ENCODE assay signal across 17 mouse cellular contexts in the genomic region with DNA sequence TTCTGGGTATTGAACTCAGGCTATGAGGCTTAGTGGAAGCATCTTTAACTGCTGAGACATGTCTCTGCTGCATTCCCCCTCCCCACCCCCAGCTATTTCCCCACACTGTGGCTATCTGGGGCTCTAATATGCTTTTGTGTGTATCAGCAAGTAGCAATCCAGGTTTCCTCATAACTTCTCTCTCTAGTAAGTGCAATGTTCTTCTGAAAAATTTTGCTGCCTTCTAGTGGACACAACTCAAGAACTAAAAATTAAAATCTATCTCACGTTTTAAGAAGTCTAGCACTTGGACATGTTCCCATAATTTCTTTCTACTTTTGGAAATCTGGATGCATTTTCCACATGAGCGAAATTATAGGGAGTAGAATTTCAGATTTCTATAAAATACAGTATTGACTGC. TPM values are rescaled to one million over a fixed set of nuclear protein-coding genes. Genes with fewer than 3 reads are reported as not detected.
DNase-seq lines count a peak whose midpoint lies in the region; ATAC-seq and TF ChIP-seq lines count a peak whose summit lies in the region.
"Had no signal": no experiment of that assay in that cellular context is flagged by ENCODE, and none has a peak within 500 bp of the region (broad histone marks: within the 10 kb centered on the region; RNA-seq: fewer than 3 reads in every experiment).

No protein-coding gene starts in this region.

- no peaks in the 10 kb centered on the region for H3K27me3 ChIP-seq in embryonic facial prominence, embryonic 14.5 days (replicated peaks; ENCODE audit: control insufficient read depth, insufficient read depth, low read length)
- H3K27me3 ChIP-seq in embryonic facial prominence, embryonic 10.5 days (replicated peaks; ENCODE audit: low read depth, poor library complexity, severe bottlenecking), result no peaks in the 10 kb centered on the region
- H3K27me3 ChIP-seq: heart, embryonic 13.5 days; limb, embryonic 13.5 days had no signal

- no peaks in the 10 kb centered on the region for H3K4me1 ChIP-seq in embryonic facial prominence, embryonic 14.5 days (ENCODE audit: control insufficient read depth, insufficient read depth, low read length)
- no peaks in the 10 kb centered on the region for H3K4me1 ChIP-seq in embryonic facial prominence, embryonic 10.5 days
- H3K4me1 ChIP-seq: heart, embryonic 13.5 days; limb, embryonic 13.5 days had no signal

- no peak overlapping the region for H3K4me2 ChIP-seq in embryonic facial prominence, embryonic 14.5 days (ENCODE audit: low read depth, low read length)
- H3K4me2 ChIP-seq: heart, embryonic 13.5 days; hindbrain, embryonic 14.5 days; limb, embryonic 13.5 days had no signal

- no peak for ATAC-seq in embryonic facial prominence, embryonic 14.5 days (ENCODE audit: low read depth)
- peak; percentile 62 for ATAC-seq in common myeloid progenitor, adult 5-6 weeks (replicated peaks; ENCODE audit: low read depth, poor library complexity, severe bottlenecking)
- ATAC-seq: Patski had no signal

- H3K9me3 ChIP-seq in embryonic facial prominence, embryonic 14.5 days (ENCODE audit: control insufficient read depth, low read length), result no peaks in the 10 kb centered on the region
- no peaks in the 10 kb centered on the region for H3K9me3 ChIP-seq in embryonic facial prominence, embryonic 10.5 days
- H3K9me3 ChIP-seq: heart, embryonic 13.5 days; limb, embryonic 13.5 days had no signal

- TF ChIP-seq CTCF in left cerebral cortex, adult 2 months (IDR thresholded peaks at IDR 0.05), result peak; percentile 56

- peak; percentile 41 for DNase-seq in embryonic facial prominence, embryonic 14.5 days (ENCODE audit: low spot score)
- no peak for DNase-seq in embryonic facial prominence, embryonic 10.5 days (ENCODE audit: low spot score)
- no peak for DNase-seq in left cerebral cortex, adult 2 months (ENCODE audit: extremely low spot score in 1 of 2, low spot score in 2 of 2)
- DNase-seq in left cerebral cortex, postnatal 36 days (ENCODE audit: low spot score in 2 of 2), result no peak
- DNase-seq in 3T3-L1 (ENCODE audit: low read depth, low spot score), result peak; percentile 28
- DNase-seq in embryo, embryonic 10.5 days (ENCODE audit: low spot score), result no peak
- DNase-seq in urinary bladder, adult 18-20 months (ENCODE audit: low spot score in 2 of 2), result no peak
- DNase-seq: adrenal gland, adult 2 months; cerebellum, postnatal 36 days; kidney, postnatal 14 days; layer of hippocampus, postnatal 36 days had no signal

- no peak overlapping the region for H3K9ac ChIP-seq in embryonic facial prominence, embryonic 14.5 days (ENCODE audit: low read depth, low read length)
- H3K9ac ChIP-seq: heart, embryonic 13.5 days; hindbrain, embryonic 14.5 days; limb, embryonic 13.5 days had no signal

- no peak overlapping the region for H3K4me3 ChIP-seq in embryonic facial prominence, embryonic 14.5 days (ENCODE audit: low read depth, low read length)
- no peak overlapping the region for H3K4me3 ChIP-seq in embryonic facial prominence, embryonic 10.5 days
- no peak overlapping the region for H3K4me3 ChIP-seq in left cerebral cortex, adult 2 months
- H3K4me3 ChIP-seq: erythroblast, embryonic 14.5 days; heart, embryonic 13.5 days; limb, embryonic 13.5 days had no signal

- intact Hi-C loops in left cerebral cortex, adult 2 months (cut with DNase I), result loop anchor here (1.0 to 5.0 kb wide), 4 partner anchors 40 to 430 kb away; no protein-coding TSS in a partner anchor
- intact Hi-C loops in left cerebral cortex, postnatal 36 days (cut with DNase I), result loop anchor here (2.0 kb wide), 1 partner anchor 174 kb away; no protein-coding TSS in a partner anchor

- 59% methylated on average over 2 of the region's 2 CpGs for WGBS in embryonic facial prominence, embryonic 14.5 days
- WGBS in embryonic facial prominence, embryonic 10.5 days, result 82% methylated on average over 2 of the region's 2 CpGs

- H3K27ac ChIP-seq in embryonic facial prominence, embryonic 14.5 days (replicated peaks; ENCODE audit: low read depth, low read length), result no peak overlapping the region
- no peak overlapping the region for H3K27ac ChIP-seq in embryonic facial prominence, embryonic 10.5 days (replicated peaks)
- H3K27ac ChIP-seq in left cerebral cortex, adult 2 months, result no peak overlapping the region
- H3K27ac ChIP-seq: heart, embryonic 13.5 days; hindbrain, embryonic 14.5 days; limb, embryonic 13.5 days had no signal

- H3K36me3 ChIP-seq in embryonic facial prominence, embryonic 14.5 days (ENCODE audit: control insufficient read depth, insufficient read depth, low read length), result no peaks in the 10 kb centered on the region
- H3K36me3 ChIP-seq in embryonic facial prominence, embryonic 10.5 days (replicated peaks), result no peaks in the 10 kb centered on the region
- H3K36me3 ChIP-seq: heart, embryonic 13.5 days; limb, embryonic 13.5 days had no signal

RNA-seq across cellular contexts. Expression of gene D16Ertd472e, which starts 50.3 kb away (rescaled TPM):
- polyA plus RNA-seq in embryonic facial prominence, embryonic 14.5 days (2014; fragmentation: Nextera tagmentation; extraction: Ambion mirVana), result 18.6 and 21.1 TPM in 2 replicates
- polyA plus RNA-seq in embryonic facial prominence, embryonic 10.5 days (2016; fragmentation: Nextera tagmentation; extraction: Ambion mirVana), result 24.8 and 28.3 TPM in 2 replicates
- 1 to 10 TPM; 7.6 to 8.4 TPM for total RNA-seq in left cerebral cortex, adult 2 months (2021)
- total RNA-seq in left cerebral cortex, postnatal 36 days (2021), result 1 to 10 TPM; 8.7 to 9.2 TPM
- 41.8 and 53.9 TPM in 2 replicates for total RNA-seq in common myeloid progenitor, adult 5-6 weeks (2017)

Comparison
In these comparisons a context has a peak if more than half of its experiments do, and no peak if none do; other contexts are left out.
1. DNase-seq: peak in embryonic facial prominence, embryonic 14.5 days (single experiment) and 3T3-L1 (single experiment); none in embryonic facial prominence, embryonic 10.5 days (single experiment), left cerebral cortex, adult 2 months (0 of 2), left cerebral cortex, postnatal 36 days (0 of 2), embryo, embryonic 10.5 days (single experiment) and urinary bladder, adult 18-20 months (0 of 2).